Mouse (Mus musculus): ENCODE measurements around the gene Ptpra. TPM values are rescaled to one million over a fixed set of nuclear protein-coding genes. Genes with fewer than 3 reads are reported as not detected.
"Not testable (repeated sequence)": the region's sequence is repeated elsewhere in the genome, so short reads cannot be mapped to it uniquely, and the experiment has no call there.

Ptpra gene
- polyA plus RNA-seq, 1 experiment = 57.9 TPM

GRCm38 (mm10) chr2:130488600-130488999, 38.5 kb downstream of the Ptpra start:
- TF ChIP-seq USF1 (IDR thresholded peaks at IDR 0.05; ENCODE audit: low read depth) (peak; percentile 16), MYOG (IDR thresholded peaks at IDR 0.05; ENCODE audit: control insufficient read depth in 1 of 3, insufficient read depth in 1 of 3, insufficient read length in 2 of 3, low read depth in 2 of 3) (peak in 2 of 3 experiments; percentile 52 to 81), CEBPB (IDR thresholded peaks at IDR 0.05; ENCODE audit: insufficient read depth, poor library complexity, severe bottlenecking) (peak; percentile 87), TCF12 (IDR thresholded peaks at IDR 0.05; ENCODE audit: insufficient read depth, poor library complexity, severe bottlenecking) (peak; percentile 81), POLR2AphosphoS2 (IDR thresholded peaks at IDR 0.05; ENCODE audit: insufficient read length, low read depth) (no peak), REST (IDR thresholded peaks at IDR 0.05; ENCODE audit: insufficient read depth, insufficient read length) (no peak), MYOD1 (IDR thresholded peaks at IDR 0.05; ENCODE audit: control insufficient read depth in 1 of 3, insufficient read length in 2 of 3, low read depth in 2 of 3) (peak in 2 of 3 experiments; percentile 52 to 73)
- H3K36me3 ChIP-seq (ENCODE audit: control insufficient read depth, insufficient read depth) = no peaks in the 10 kb centered on the region
- no peak overlapping the region for H3ac ChIP-seq (ENCODE audit: control insufficient read depth, insufficient read length)
- no peaks in the 10 kb centered on the region for H3K27me3 ChIP-seq (ENCODE audit: control insufficient read depth, insufficient read depth, insufficient read length)
- H3K79me2 ChIP-seq (ENCODE audit: control insufficient read depth, insufficient read depth) = peaks cover 68% of the 10 kb centered on the region
- no peak overlapping the region for H3K4me3 ChIP-seq
- peak overlapping the region; percentile 37 for H3K4me2 ChIP-seq (ENCODE audit: low read depth)

- Histone ChIP-seq H3ac (ENCODE audit: control insufficient read depth, insufficient read length) (no peak overlapping the region), H3K4me3 (no peak overlapping the region), H3K79me2 (ENCODE audit: control insufficient read depth, insufficient read depth) (peaks cover 61% of the 10 kb centered on the region), H3K4me2 (ENCODE audit: low read depth) (no peak overlapping the region), H3K36me3 (ENCODE audit: control insufficient read depth, insufficient read depth) (no peaks in the 10 kb centered on the region), H3K27me3 (ENCODE audit: control insufficient read depth, insufficient read depth, insufficient read length) (no peaks in the 10 kb centered on the region)
- TF ChIP-seq MYOG (IDR thresholded peaks at IDR 0.05; ENCODE audit: control insufficient read depth in 1 of 3, insufficient read depth in 1 of 3, insufficient read length in 2 of 3, low read depth in 2 of 3) = no peak
- TF ChIP-seq SRF (IDR thresholded peaks at IDR 0.05; ENCODE audit: control insufficient read depth, insufficient read length, low read depth) = no peak
- TF ChIP-seq TCF3 (IDR thresholded peaks at IDR 0.05; ENCODE audit: insufficient read length, low read depth) = no peak
- TF ChIP-seq E2F4 (IDR thresholded peaks at IDR 0.05; ENCODE audit: insufficient read depth) = no peak
- no peak for TF ChIP-seq POLR2A (IDR thresholded peaks at IDR 0.05; ENCODE audit: insufficient read length, low read depth)
- no peak for TF ChIP-seq MYOD1 (IDR thresholded peaks at IDR 0.05; ENCODE audit: control insufficient read depth in 1 of 3, insufficient read length in 2 of 3, low read depth in 2 of 3)
- no peak for TF ChIP-seq TCF12 (IDR thresholded peaks at IDR 0.05; ENCODE audit: insufficient read depth, poor library complexity, severe bottlenecking)
- no peak for TF ChIP-seq REST (IDR thresholded peaks at IDR 0.05; ENCODE audit: insufficient read depth, insufficient read length)
- no peak for TF ChIP-seq MAX (IDR thresholded peaks at IDR 0.05; ENCODE audit: low read depth)
- no peak for TF ChIP-seq CEBPB (IDR thresholded peaks at IDR 0.05; ENCODE audit: insufficient read depth, poor library complexity, severe bottlenecking)
- TF ChIP-seq POLR2AphosphoS2 (IDR thresholded peaks at IDR 0.05; ENCODE audit: insufficient read length, low read depth) = no peak
- TF ChIP-seq USF1 (IDR thresholded peaks at IDR 0.05; ENCODE audit: low read depth) = no peak
These were observed 41.1 kb downstream of the Ptpra start for GRCm38 (mm10) chr2:130491162-130491561.

- H3K4me3 ChIP-seq = no peak overlapping the region
- no peak for TF ChIP-seq CEBPB (IDR thresholded peaks at IDR 0.05; ENCODE audit: insufficient read depth, poor library complexity, severe bottlenecking)
- no peak for TF ChIP-seq TCF3 (IDR thresholded peaks at IDR 0.05; ENCODE audit: insufficient read length, low read depth)
- no peak for TF ChIP-seq MAX (IDR thresholded peaks at IDR 0.05; ENCODE audit: low read depth)
- H3K79me2 ChIP-seq (ENCODE audit: control insufficient read depth, insufficient read depth) = peaks cover 57% of the 10 kb centered on the region
- no peak overlapping the region for H3K4me2 ChIP-seq (ENCODE audit: low read depth)
- H3K36me3 ChIP-seq (ENCODE audit: control insufficient read depth, insufficient read depth) = no peaks in the 10 kb centered on the region
- no peak overlapping the region for H3ac ChIP-seq (ENCODE audit: control insufficient read depth, insufficient read length)
- no peaks in the 10 kb centered on the region for H3K27me3 ChIP-seq (ENCODE audit: control insufficient read depth, insufficient read depth, insufficient read length)
These were observed 41.5 kb downstream of the Ptpra start for GRCm38 (mm10) chr2:130491587-130491986.

- Histone ChIP-seq H3K79me2 (ENCODE audit: control insufficient read depth, insufficient read depth) (peaks cover 58% of the 10 kb centered on the region), H3K4me2 (ENCODE audit: low read depth) (peak overlapping the region; percentile 81)
- not testable (repeated sequence) for H3K27me3 ChIP-seq (ENCODE audit: control insufficient read depth, insufficient read depth, insufficient read length); H3ac ChIP-seq (ENCODE audit: control insufficient read depth, insufficient read length); H3K4me3 ChIP-seq; H3K36me3 ChIP-seq (ENCODE audit: control insufficient read depth, insufficient read depth)
These were observed 45.0 kb downstream of the Ptpra start for GRCm38 (mm10) chr2:130495114-130495513.

DNA sequence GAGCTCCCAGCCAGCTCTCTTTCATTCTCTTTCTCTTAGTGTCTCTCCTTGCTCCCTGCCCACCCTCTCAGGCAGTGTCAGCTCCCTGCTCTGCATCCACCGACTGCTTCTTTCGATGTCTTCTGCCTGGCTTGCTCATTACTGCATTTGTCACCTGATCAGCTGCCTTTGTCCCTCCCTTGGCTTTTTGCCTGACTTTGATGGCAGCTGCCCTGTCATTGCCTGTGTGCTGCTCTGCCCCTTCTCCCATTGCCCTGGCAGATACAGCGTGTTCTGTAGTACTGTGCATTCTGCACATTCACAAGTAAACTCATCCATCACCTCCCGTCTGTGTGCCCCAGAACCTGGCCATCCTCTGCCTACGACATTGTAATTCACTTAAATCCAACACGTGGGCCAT, 46.0 kb downstream of the Ptpra start:
- Histone ChIP-seq H3K27me3 (ENCODE audit: control insufficient read depth, insufficient read depth, insufficient read length) (no peaks in the 10 kb centered on the region), H3K4me3 (no peak overlapping the region), H3K79me2 (ENCODE audit: control insufficient read depth, insufficient read depth) (peaks cover 54% of the 10 kb centered on the region), H3ac (ENCODE audit: control insufficient read depth, insufficient read length) (no peak overlapping the region), H3K36me3 (ENCODE audit: control insufficient read depth, insufficient read depth) (no peaks in the 10 kb centered on the region), H3K4me2 (ENCODE audit: low read depth) (peak overlapping the region; percentile 81)
- TF ChIP-seq MYOG (IDR thresholded peaks at IDR 0.05; ENCODE audit: control insufficient read depth in 1 of 3, insufficient read depth in 1 of 3, insufficient read length in 2 of 3, low read depth in 2 of 3) (peak; percentile 38 to 93 (median 59)), E2F4 (IDR thresholded peaks at IDR 0.05; ENCODE audit: insufficient read depth) (no peak), POLR2A (IDR thresholded peaks at IDR 0.05; ENCODE audit: insufficient read length, low read depth) (peak; percentile 47), MYOD1 (IDR thresholded peaks at IDR 0.05; ENCODE audit: control insufficient read depth in 1 of 3, insufficient read length in 2 of 3, low read depth in 2 of 3) (peak; percentile 33 to 85 (median 64)), POLR2AphosphoS2 (IDR thresholded peaks at IDR 0.05; ENCODE audit: insufficient read length, low read depth) (peak; percentile 47)

- peak overlapping the region; percentile 81 for H3K4me2 ChIP-seq (ENCODE audit: low read depth)
- TF ChIP-seq POLR2AphosphoS2 (IDR thresholded peaks at IDR 0.05; ENCODE audit: insufficient read length, low read depth) (no peak), E2F4 (IDR thresholded peaks at IDR 0.05; ENCODE audit: insufficient read depth) (no peak), USF1 (IDR thresholded peaks at IDR 0.05; ENCODE audit: low read depth) (no peak), CEBPB (IDR thresholded peaks at IDR 0.05; ENCODE audit: insufficient read depth, poor library complexity, severe bottlenecking) (peak; percentile 63; the same call in 1 of the 2 replicates), REST (IDR thresholded peaks at IDR 0.05; ENCODE audit: insufficient read depth, insufficient read length) (no peak), MYOG (IDR thresholded peaks at IDR 0.05; ENCODE audit: control insufficient read depth in 1 of 3, insufficient read depth in 1 of 3, insufficient read length in 2 of 3, low read depth in 2 of 3) (peak in 2 of 3 experiments; percentile 29 to 55), MYOD1 (IDR thresholded peaks at IDR 0.05; ENCODE audit: control insufficient read depth in 1 of 3, insufficient read length in 2 of 3, low read depth in 2 of 3) (peak in 1 of 3 experiments; percentile 45), MAX (IDR thresholded peaks at IDR 0.05; ENCODE audit: low read depth) (no peak), SRF (IDR thresholded peaks at IDR 0.05; ENCODE audit: control insufficient read depth, insufficient read length, low read depth) (no peak), TCF3 (IDR thresholded peaks at IDR 0.05; ENCODE audit: insufficient read length, low read depth) (no peak), POLR2A (IDR thresholded peaks at IDR 0.05; ENCODE audit: insufficient read length, low read depth) (no peak), TCF12 (IDR thresholded peaks at IDR 0.05; ENCODE audit: insufficient read depth, poor library complexity, severe bottlenecking) (peak; percentile 11)
- no peak overlapping the region for H3ac ChIP-seq (ENCODE audit: control insufficient read depth, insufficient read length)
- H3K79me2 ChIP-seq (ENCODE audit: control insufficient read depth, insufficient read depth) = peaks cover 54% of the 10 kb centered on the region
- H3K27me3 ChIP-seq (ENCODE audit: control insufficient read depth, insufficient read depth, insufficient read length) = no peaks in the 10 kb centered on the region
- H3K4me3 ChIP-seq = no peak overlapping the region
- H3K36me3 ChIP-seq (ENCODE audit: control insufficient read depth, insufficient read depth) = no peaks in the 10 kb centered on the region
These were observed 46.9 kb downstream of the Ptpra start for GRCm38 (mm10) chr2:130496931-130497330.

Data from myocyte (in vitro differentiated cells).